Mouse (Mus musculus): Measurements from ENCODE around the gene Tab1.

Gene Tab1

DNA sequence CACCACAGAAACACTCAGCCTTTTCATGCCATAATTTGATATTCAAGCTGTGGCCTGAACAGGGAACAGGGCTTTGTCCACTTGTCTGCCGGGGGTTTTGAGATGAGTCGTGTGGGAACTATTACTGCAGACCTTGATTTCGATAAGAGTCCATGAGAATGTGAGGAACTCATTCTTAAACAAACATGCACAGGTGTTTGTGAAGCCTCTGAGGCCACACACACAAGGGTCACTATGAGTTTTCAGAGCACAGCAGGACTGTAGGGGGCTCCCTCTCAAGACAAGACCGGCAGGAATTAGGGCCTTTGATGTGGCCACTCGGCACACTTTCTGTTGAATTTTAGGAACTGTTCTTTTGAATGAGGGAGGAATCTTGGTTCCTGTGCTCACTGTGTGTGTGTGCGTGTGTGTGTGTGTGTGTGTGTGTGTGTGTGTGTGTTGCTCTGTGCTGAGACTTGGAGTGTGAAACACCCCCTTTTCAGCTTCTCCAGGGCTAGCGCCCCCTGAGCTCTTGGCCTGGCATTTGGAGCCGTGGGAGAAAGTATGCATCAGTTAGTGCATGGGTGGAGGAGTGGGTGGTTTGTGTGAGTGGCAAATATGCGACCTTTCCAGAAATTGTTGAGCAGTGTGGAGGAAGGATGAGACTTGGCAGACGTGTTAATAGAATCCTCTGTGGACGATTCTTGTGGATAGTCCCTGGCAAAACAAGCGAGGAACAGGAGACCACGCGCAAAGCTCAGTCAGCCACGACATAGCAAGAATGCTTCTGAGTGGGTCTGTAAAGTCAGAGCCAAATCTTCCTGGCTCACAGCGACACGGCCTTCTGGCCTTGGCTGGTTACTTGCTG is 5.2 kb downstream of the Tab1 start:
- DNase-seq (ENCODE audit: low read depth, low spot score): no peak

- DNase-seq (ENCODE audit: low read depth, low spot score): no peak
Measured at GRCm38 (mm10) chr15:80140302-80140701, 7.4 kb downstream of the Tab1 start.

DNA sequence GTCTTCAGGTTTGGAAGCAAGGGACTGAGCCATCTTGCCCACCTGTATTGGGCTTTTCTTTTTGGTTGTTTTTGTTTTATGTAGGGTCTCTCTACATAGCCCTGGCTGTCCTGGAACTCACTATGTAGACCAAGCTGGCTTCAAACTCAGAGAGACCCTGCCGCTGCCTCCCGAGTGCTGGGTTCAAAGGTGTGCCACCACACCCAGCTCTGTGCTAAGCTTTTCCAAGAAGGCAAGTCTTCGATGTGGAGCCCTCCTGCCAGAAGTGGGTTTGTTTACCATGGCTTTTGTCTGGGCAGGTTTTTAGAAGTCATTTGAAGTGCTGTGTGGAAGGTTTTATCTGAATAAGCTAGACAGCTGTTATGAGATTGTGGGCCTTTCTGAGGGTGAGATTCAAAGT is 8.0 kb downstream of the Tab1 start:
- DNase-seq (ENCODE audit: low read depth, low spot score): no peak

GRCm38 (mm10) chr15:80142130-80142529 is 9.2 kb downstream of the Tab1 start:
- DNase-seq (ENCODE audit: low read depth, low spot score): peak; percentile 27

- no peak for DNase-seq (ENCODE audit: low read depth, low spot score)
Measured at GRCm38 (mm10) chr15:80143760-80144159, 10.8 kb downstream of the Tab1 start.

- DNase-seq (ENCODE audit: low read depth, low spot score): no peak
Measured at GRCm38 (mm10) chr15:80145397-80145796, 12.5 kb downstream of the Tab1 start.

- DNase-seq (ENCODE audit: low read depth, low spot score): no peak
Measured at GRCm38 (mm10) chr15:80146153-80146552, 13.2 kb downstream of the Tab1 start.

DNA sequence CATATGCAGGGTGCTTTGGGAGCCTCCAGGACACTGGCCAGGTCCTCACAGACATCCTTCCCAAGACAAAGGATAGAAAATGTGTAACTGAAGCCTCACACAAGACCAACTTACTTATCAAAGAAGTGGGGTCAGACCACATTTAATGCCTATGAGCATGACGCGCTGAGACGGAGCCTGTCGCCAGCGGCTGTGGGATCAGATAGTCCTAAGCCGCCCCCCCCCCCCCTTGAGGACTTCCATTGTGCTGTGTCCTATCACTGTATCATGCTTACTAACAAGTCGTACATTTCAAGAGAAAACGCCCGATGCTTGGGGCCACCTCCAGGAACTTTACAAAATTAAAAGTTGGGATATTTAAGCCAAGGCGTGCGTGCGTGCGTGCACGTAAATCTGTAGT is 14.2 kb downstream of the Tab1 start:
- no peak for DNase-seq (ENCODE audit: low read depth, low spot score)

- DNase-seq (ENCODE audit: low read depth, low spot score): no peak
Measured at GRCm38 (mm10) chr15:80147511-80147910, 14.6 kb downstream of the Tab1 start.

GRCm38 (mm10) chr15:80148565-80148964 is 15.6 kb downstream of the Tab1 start:
- DNase-seq (ENCODE audit: low read depth, low spot score): no peak

- DNase-seq (ENCODE audit: low read depth, low spot score): peak; percentile 81
Measured at GRCm38 (mm10) chr15:80149517-80149916, 16.6 kb downstream of the Tab1 start.

DNA sequence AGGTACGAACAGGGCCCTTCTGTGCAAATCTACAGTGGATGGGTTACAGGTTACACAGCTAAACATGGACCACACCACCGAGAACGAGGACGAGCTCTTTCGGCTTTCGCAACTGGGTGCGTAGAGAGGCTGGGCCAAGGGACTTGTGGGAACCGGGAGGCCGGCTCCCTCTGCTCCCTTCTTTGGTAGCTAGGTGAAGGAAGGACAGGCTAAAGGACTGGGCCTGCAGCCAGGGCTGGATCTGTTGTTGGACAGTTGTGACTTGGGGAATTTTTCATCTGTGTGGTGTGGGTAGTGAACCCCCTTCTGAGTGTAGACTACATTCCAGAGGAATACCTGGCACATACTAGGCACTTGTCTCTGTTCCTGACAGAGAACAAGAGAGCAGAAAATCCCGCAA is 19.7 kb downstream of the Tab1 start:
- DNase-seq (ENCODE audit: low read depth, low spot score): no peak

DNA sequence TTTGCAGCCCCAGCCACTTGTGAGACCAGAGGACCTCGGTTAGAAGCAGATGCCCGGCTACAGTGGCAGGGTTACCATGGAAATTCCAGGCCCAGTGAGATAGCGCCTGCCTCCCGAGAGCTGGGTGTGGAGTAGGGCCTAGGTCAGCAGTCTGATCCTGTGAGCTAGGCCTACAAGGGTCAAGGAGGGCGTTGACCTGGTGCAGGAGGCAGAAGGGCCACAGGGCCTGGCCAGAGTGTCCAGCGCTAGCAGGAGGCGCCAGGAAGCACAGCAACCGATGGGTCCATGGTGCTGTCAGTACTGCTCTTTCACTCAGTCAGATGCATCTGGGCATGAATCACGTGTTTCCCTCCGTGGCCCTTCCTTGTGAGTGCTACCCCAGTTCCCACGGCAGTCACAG is 20.8 kb downstream of the Tab1 start:
- no peak for DNase-seq (ENCODE audit: low read depth, low spot score)

GRCm38 (mm10) chr15:80155707-80156106 is 22.8 kb downstream of the Tab1 start:
- no peak for DNase-seq (ENCODE audit: low read depth, low spot score)

DNA sequence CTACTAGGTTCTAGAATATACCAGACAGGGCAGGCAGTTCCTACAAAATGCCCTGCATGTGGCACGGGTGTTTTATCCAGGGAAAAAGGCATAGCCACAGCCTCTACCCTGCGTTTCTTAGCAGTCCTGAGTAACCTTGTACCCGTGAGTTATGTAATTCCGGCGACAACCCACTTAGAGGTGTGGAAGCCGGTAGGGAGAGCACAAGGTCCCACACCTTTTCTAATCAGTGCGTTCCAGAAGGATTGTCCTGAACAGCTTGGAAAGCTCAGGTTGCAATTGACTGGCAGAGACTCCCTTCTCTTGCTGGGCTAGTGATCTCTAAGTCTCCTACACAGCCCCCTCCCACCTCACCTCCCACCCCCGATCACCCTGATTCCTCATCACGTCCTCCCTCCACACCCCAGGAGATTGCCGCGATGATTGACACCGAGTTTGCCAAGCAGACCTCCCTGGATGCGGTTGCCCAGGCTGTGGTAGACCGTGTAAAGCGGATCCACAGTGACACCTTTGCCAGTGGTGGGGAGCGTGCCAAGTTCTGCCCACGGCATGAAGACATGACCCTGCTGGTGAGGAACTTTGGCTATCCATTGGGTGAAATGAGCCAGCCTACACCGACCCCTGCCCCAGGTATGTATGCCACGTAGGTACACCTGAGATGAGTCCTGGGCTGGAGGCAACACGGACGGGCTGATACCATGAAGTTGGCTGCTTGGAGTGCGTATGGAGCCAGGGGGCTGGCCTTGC is 24.4 kb downstream of the Tab1 start:
- DNase-seq (ENCODE audit: low read depth, low spot score): no peak

GRCm38 (mm10) chr15:80158001-80158706 is 25.2 kb downstream of the Tab1 start:
- no peak for DNase-seq (ENCODE audit: low read depth, low spot score)

DNA sequence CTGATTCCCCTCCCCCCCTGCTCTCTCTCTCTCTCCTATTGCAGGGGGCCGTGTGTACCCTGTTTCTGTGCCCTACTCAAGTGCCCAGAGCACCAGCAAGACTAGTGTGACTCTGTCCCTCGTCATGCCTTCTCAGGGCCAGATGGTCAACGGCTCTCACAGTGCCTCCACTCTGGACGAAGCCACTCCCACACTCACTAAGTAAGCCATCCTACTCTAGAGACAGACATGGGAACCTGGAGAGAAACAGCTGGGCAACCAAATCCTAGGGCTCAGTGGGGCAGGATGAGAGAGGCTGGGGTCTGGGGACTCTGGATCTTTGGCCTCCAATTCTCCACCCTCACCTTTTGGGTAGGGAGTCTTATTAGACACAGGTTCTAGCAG is 25.8 kb downstream of the Tab1 start:
- no peak for DNase-seq (ENCODE audit: low read depth, low spot score)

DNA sequence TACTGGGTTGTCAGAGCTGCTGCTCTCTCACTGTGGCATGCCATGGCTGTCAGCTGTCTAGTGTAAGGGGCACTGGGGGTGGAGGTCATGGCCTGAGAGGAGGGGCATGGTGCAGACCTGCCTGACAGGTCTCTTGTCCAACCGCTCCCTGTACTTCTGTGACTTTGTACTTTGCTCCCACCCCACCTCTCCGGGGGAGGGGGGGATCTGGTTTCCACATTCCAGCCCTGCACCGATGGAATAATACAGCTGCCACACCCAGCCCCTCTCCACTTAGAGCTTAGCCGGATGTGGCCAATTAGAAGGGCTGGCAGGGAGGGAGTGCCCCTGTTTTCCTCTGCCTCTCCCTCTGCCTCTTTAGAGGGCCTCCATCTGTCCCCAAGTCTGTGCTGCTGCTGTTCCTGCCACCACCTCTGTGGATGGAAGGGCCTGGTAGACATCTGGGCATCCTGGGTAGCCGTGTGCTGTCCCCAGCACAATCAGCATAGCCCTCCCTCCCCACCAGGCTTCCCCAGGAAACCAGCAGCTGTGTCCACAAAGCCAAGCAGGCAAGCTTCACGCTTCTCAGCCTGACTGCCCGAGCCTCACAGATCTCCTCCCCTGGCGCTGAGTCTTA is 26.5 kb downstream of the Tab1 start:
- DNase-seq (ENCODE audit: low read depth, low spot score): no peak

GRCm38 (mm10) chr15:80160223-80160622 is 27.3 kb downstream of the Tab1 start:
- no peak for DNase-seq (ENCODE audit: low read depth, low spot score)

DNA sequence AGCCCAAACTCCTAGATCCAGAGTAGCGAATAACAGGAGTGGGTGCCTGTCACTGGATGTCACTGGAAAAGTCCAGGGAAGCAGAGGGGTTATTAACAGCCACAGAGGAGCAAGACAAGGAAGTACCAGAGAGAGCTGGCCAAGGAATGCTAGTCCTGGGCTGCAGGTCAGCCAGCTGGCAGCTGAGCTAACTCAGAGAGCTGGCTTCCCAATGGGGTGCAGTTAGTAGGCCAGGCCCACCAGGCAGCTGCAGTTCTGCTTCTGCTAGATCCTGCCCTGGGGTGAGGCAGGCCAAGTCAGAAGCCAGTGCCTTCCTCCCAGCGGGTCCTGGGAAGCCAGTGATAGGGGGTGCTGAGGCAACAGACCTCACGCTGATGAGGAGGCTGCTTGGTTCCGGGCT is 27.8 kb downstream of the Tab1 start:
- DNase-seq (ENCODE audit: low read depth, low spot score): no peak

GRCm38 (mm10) chr15:80161199-80161598 is 28.3 kb downstream of the Tab1 start:
- no peak for DNase-seq (ENCODE audit: low read depth, low spot score)

DNA sequence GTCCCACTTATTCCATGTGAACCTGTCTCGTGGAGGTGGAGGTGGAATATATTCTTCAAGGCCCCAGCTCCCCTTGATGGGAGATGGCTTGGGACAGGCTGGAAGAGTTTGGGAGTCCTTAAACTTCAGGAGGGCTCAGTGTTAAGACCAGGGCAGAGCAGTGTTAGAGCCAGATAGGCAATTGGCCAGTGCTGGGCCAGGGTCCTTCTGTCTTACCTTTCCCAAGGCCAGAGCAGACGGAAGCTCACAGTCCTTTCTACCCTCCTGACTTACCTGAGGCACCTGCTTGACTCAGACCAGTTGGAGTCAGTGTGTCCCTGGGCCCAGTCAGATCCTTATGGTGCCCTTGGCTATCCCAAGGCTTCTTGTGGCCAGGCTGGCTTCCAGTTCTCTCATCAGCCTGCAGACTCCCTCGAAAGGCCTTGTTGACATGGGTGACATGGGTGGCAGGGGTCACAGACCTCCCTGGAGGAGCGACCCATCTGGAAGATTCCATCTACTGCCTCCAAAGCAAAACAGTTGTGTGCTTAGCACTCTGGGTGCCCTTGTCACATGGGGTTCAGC is 29.6 kb downstream of the Tab1 start:
- DNase-seq (ENCODE audit: low read depth, low spot score): no peak

All from CD4-positive helper T cell, adult 2 months (primary cell).